Mouse (Mus musculus) hematopoietic stem cell, adult 5-6 weeks (primary cell): Measurements from ENCODE around the gene Ndufs2. TPM values are rescaled to one million over a fixed set of nuclear protein-coding genes. Genes with fewer than 3 reads are reported as not detected.
"Not testable (repeated sequence)": the region's sequence is repeated elsewhere in the genome, so short reads cannot be mapped to it uniquely, and the experiment has no call there.

Source experiments
- ATAC-seq, 2 experiments: fragments of 125-278 bp in 1 of 2; replicated peaks in 1 of 2; 2 replicates each; pipeline ENCODE4 v1.8.0; 2016 to 2017; ENCODE audit warnings: inconsistent platforms in 2 of 2, mild to moderate bottlenecking in 2 of 2, moderate number of reproducible peaks in 2 of 2, low read depth in 1 of 2, moderate TSS enrichment in 1 of 2; ENCODE audit not compliant: low FRiP score in 2 of 2, poor library complexity in 2 of 2, severe bottlenecking in 2 of 2, insufficient read depth in 1 of 2, low TSS enrichment in 1 of 2
- total RNA-seq: library from RNA; stranded (forward); fragments of 172-1452, 232-1000 nt; gene quantifications from 2 replicates; pipeline ENCODE4 v1.2.3, GENCODE M21; 2017

Gene Ndufs2
- total RNA-seq, 1 experiment from 2014 or later: 369 TPM

- ATAC-seq: no peak; a peak in 1 of 4 replicates
Observed at GRCm38 (mm10) chr1:171263185-171263611, 12.0 kb upstream of the Ndufs2 start.

GRCm38 (mm10) chr1:171262594-171263130 is 11.5 kb upstream of the Ndufs2 start:
- ATAC-seq: peak; percentile 86 to 87

GRCm38 (mm10) chr1:171260316-171260715 is 9.1 kb upstream of the Ndufs2 start:
- ATAC-seq: no peak

GRCm38 (mm10) chr1:171258921-171259320 is 7.7 kb upstream of the Ndufs2 start:
- no peak for ATAC-seq

- no peak for ATAC-seq
Observed at GRCm38 (mm10) chr1:171257781-171258180, 6.6 kb upstream of the Ndufs2 start.

- ATAC-seq: peak; percentile 23 to 63; a peak in 2 of 4 replicates
Observed at GRCm38 (mm10) chr1:171256937-171257548, 5.9 kb upstream of the Ndufs2 start.

- no peak for ATAC-seq
Observed at GRCm38 (mm10) chr1:171256095-171256818, 5.1 kb upstream of the Ndufs2 start.

- no peak for ATAC-seq
Observed at GRCm38 (mm10) chr1:171252415-171252814, 1.2 kb upstream of the Ndufs2 start.

- ATAC-seq: no peak
Observed at GRCm38 (mm10) chr1:171251594-171252324, 571 bp upstream of the Ndufs2 start.

- no peak for ATAC-seq
Observed at GRCm38 (mm10) chr1:171249913-171250600, 1.1 kb downstream of the Ndufs2 start, which contains the start of gene Adamts4. TSS of gene Adamts4 (plus strand) at chr1:171250421.

GRCm38 (mm10) chr1:171248386-171249226 is 2.6 kb downstream of the Ndufs2 start:
- no peak for ATAC-seq

- ATAC-seq: no peak
Observed at GRCm38 (mm10) chr1:171247916-171248315, 3.3 kb downstream of the Ndufs2 start.

GRCm38 (mm10) chr1:171247453-171247841 is 3.7 kb downstream of the Ndufs2 start:
- ATAC-seq: peak in 1 of 2 experiments; percentile 3; a peak in 1 of 4 replicates

GRCm38 (mm10) chr1:171246709-171247452 is 4.3 kb downstream of the Ndufs2 start:
- ATAC-seq: peak; percentile 97 to 99

GRCm38 (mm10) chr1:171245353-171245752 is 5.8 kb downstream of the Ndufs2 start:
- no peak for ATAC-seq

GRCm38 (mm10) chr1:171241952-171242351 is 9.2 kb downstream of the Ndufs2 start:
- ATAC-seq: not testable (repeated sequence)
